Mouse (Mus musculus) neural tube, embryonic 15.5 days (tissue): Measurements from ENCODE around the gene Adck1. TPM values are rescaled to one million over a fixed set of nuclear protein-coding genes. Genes with fewer than 3 reads are reported as not detected.

ENCODE experiments used
- ATAC-seq: fragments of 200-750 bp; cut with Nextera tagmentation; 2 replicates; pipeline ENCODE4 v1.8.0; 2017; ENCODE audit warnings: mild to moderate bottlenecking, moderate TSS enrichment, moderate library complexity; ENCODE audit not compliant: low FRiP score
- H3K27ac ChIP-seq: fragments of 300-500 bp; sonication (generic); replicated peaks from 2 replicates; pipeline ENCODE4 v1.5.1; 2015; ENCODE audit warnings: mild to moderate bottlenecking, inconsistent platforms
- H3K27me3 ChIP-seq: fragments of 300-500 bp; sonication (generic); replicated peaks from 2 replicates; pipeline ENCODE4 v1.6.1; 2015; ENCODE audit warnings: inconsistent platforms
- H3K36me3 ChIP-seq: fragments of 300-500 bp; sonication (generic); 2 replicates; pipeline ENCODE4 v1.6.1; 2015; ENCODE audit warnings: inconsistent platforms
- H3K4me1 ChIP-seq: fragments of 300-500 bp; sonication (generic); 2 replicates; pipeline ENCODE4 v1.6.1; 2015; ENCODE audit warnings: inconsistent platforms
- H3K4me2 ChIP-seq: fragments of 300-500 bp; sonication (generic); 2 replicates; pipeline ENCODE4 v1.6.1; 2015; ENCODE audit warnings: inconsistent platforms, mild to moderate bottlenecking, moderate library complexity
- H3K4me3 ChIP-seq: fragments of 300-500 bp; sonication (generic); replicated peaks from 2 replicates; pipeline ENCODE4 v1.5.1; 2015; ENCODE audit warnings: mild to moderate bottlenecking, inconsistent platforms
- H3K9ac ChIP-seq: fragments of 300-500 bp; sonication (generic); replicated peaks from 2 replicates; pipeline ENCODE4 v1.6.1; 2015; ENCODE audit warnings: mild to moderate bottlenecking, inconsistent platforms
- H3K9me3 ChIP-seq: fragments of 300-500 bp; sonication (generic); replicated peaks from 2 replicates; pipeline ENCODE4 v1.6.1; 2016; ENCODE audit warnings: inconsistent platforms
- WGBS: fragments of 180-500 bp; shearing (Covaris S2); methylation state at CpG from one replicate; pipeline ENCODE4 v1.1.7; 2015; ENCODE audit warnings: mixed read lengths; 5-methylcytosine and 5-hydroxymethylcytosine counted together
- polyA plus RNA-seq: library from polyadenylated mRNA; unstranded; fragments of >200 nt; fragmentation: Nextera tagmentation; extraction: Ambion mirVana; gene quantifications from 2 replicates; pipeline ENCODE4 v1.2.1, GENCODE M21; 2015

The Adck1 gene
- polyA plus RNA-seq, 1 experiment from 2014 or later = 41.6 TPM

DNA sequence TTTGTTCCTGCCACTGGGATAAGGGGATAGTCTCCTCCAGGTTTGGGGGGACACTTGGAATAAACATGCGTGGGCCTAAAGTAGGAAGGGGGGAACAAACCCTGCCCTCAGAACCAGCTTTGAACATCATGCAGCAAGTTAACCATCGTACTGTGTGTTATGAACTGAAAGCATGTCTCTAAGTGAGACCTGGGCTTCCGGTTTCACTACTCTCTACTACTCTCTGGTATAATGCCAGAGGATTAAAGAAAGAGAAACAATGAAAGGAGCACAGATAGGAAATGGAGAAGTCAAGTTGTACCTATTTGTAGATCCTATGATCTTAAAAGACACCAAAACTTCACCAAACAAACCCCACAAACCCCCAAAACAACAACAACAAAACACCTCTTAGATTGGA is 121.3 kb downstream of the Adck1 start:
- WGBS = 86% methylated on average over 3 of the region's 3 CpGs
- ATAC-seq = no peak
- Histone ChIP-seq H3K4me3 (no peak overlapping the region), H3K9me3 (no peaks in the 10 kb centered on the region), H3K4me1 (no peaks in the 10 kb centered on the region), H3K4me2 (no peak overlapping the region), H3K27me3 (no peaks in the 10 kb centered on the region), H3K36me3 (no peaks in the 10 kb centered on the region), H3K9ac (no peak overlapping the region), H3K27ac (no peak overlapping the region)

DNA sequence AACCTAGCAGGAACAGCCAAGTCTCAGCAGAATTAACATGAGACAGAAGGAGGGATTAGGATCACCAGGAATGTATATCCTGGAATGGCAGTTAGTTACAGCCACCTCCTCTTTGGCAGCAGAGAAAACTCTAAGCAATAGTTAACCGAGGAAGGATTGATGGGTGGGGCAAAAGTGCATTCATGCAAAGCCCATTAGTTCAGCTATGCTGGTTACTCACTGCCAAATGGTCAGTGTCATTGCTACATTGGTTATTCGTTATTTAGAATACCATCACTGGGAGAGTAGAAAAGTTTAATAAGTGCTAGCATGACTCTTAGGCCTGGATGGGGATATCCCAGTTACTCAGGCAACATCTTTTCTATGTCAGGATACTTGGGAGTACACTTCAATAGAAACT is 130.5 kb downstream of the Adck1 start:
- no peak for ATAC-seq
- H3K36me3 ChIP-seq = no peaks in the 10 kb centered on the region
- WGBS = 71% methylated on average over 2 of the region's 2 CpGs

More for the DNA sequence above, 130.5 kb downstream of the Adck1 start:
- H3K4me3 ChIP-seq = no peak overlapping the region
- H3K9ac ChIP-seq = no peak overlapping the region
- no peak overlapping the region for H3K27ac ChIP-seq
- no peaks in the 10 kb centered on the region for H3K27me3 ChIP-seq
- H3K4me1 ChIP-seq = no peaks in the 10 kb centered on the region
- H3K9me3 ChIP-seq = no peaks in the 10 kb centered on the region
- H3K4me2 ChIP-seq = no peak overlapping the region

Other genes with a start within 250 kb of the Adck1 start
- gene Gm10436, start 178.4 kb upstream of the Adck1 start, polyA plus RNA-seq = not detected in 2 replicates
- not detected in 2 replicates for gene Gm8332, start 110.5 kb upstream of the Adck1 start, polyA plus RNA-seq
- gene Gm5662, start 86.1 kb upstream of the Adck1 start, polyA plus RNA-seq = not detected in 2 replicates
- not detected in 2 replicates for gene Gm5039, start 36.5 kb upstream of the Adck1 start, polyA plus RNA-seq